Mouse (Mus musculus) midbrain, embryonic 11.5 days (tissue): Measurements from ENCODE around the gene Kmt5a. TPM values are rescaled to one million over a fixed set of nuclear protein-coding genes. Genes with fewer than 3 reads are reported as not detected.
"Not testable (repeated sequence)": the region's sequence is repeated elsewhere in the genome, so short reads cannot be mapped to it uniquely, and the experiment has no call there.

Experiments
- ATAC-seq: fragments of 200-750 bp; cut with Nextera tagmentation; 2 replicates; pipeline ENCODE4 v1.8.0; 2017; ENCODE audit warnings: moderate TSS enrichment, moderate library complexity; ENCODE audit not compliant: low FRiP score
- DNase-seq: peaks from one replicate; pipeline ENCODE4 v3.0.0; 2015; ENCODE audit warnings: low spot score; ENCODE audit errors: missing footprints
- H3K27ac ChIP-seq: fragments of 300-500 bp; sonication (generic); 2 replicates; pipeline ENCODE4 v1.5.1; 2014; ENCODE audit warnings: low read depth, low read length
- H3K27me3 ChIP-seq: fragments of 300-500 bp; sonication (generic); 2 replicates; pipeline ENCODE4 v1.6.1; 2014; ENCODE audit warnings: mild to moderate bottlenecking, low read length, moderate library complexity, mixed read lengths; ENCODE audit not compliant: control insufficient read depth, insufficient read depth
- H3K36me3 ChIP-seq: fragments of 300-500 bp; sonication (generic); 2 replicates; pipeline ENCODE4 v1.6.1; 2014; ENCODE audit warnings: mild to moderate bottlenecking, low read length, moderate library complexity, mixed read lengths; ENCODE audit not compliant: control insufficient read depth, insufficient read depth
- H3K4me1 ChIP-seq: fragments of 300-500 bp; sonication (generic); 2 replicates; pipeline ENCODE4 v1.6.1; 2014; ENCODE audit warnings: low read length; ENCODE audit not compliant: control insufficient read depth, insufficient read depth
- H3K4me2 ChIP-seq: fragments of 300-500 bp; sonication (generic); 2 replicates; pipeline ENCODE4 v1.6.1; 2014; ENCODE audit warnings: mild to moderate bottlenecking, moderate library complexity
- H3K4me3 ChIP-seq: fragments of 300-500 bp; sonication (generic); 2 replicates; pipeline ENCODE4 v1.5.1; 2014; ENCODE audit warnings: low read depth, low read length
- H3K9ac ChIP-seq: fragments of 300-500 bp; sonication (generic); 2 replicates; pipeline ENCODE4 v1.6.1; 2014; ENCODE audit warnings: low read length
- H3K9me3 ChIP-seq: fragments of 300-500 bp; sonication (generic); 2 replicates; pipeline ENCODE4 v1.6.1; 2016; ENCODE audit warnings: low read length; ENCODE audit not compliant: control insufficient read depth
- WGBS: fragments of 180-500 bp; shearing (Covaris S2); extraction: QIAGEN DNeasy Blood & Tissue Kit; methylation state at CpG from one replicate; pipeline ENCODE4 v1.1.7; 2014; 5-methylcytosine and 5-hydroxymethylcytosine counted together
- polyA plus RNA-seq: library from polyadenylated mRNA; unstranded; fragments of >200 nt; fragmentation: Nextera tagmentation; extraction: Ambion mirVana; gene quantifications from 2 replicates; pipeline ENCODE4 v1.2.1, GENCODE M21; 2014

The Kmt5a gene
- polyA plus RNA-seq, 1 experiment from 2014 or later, result 90.0 TPM

- no peaks in the 10 kb centered on the region for H3K27me3 ChIP-seq
- H3K4me3 ChIP-seq, result no peak overlapping the region
- no peak overlapping the region for H3K27ac ChIP-seq
- H3K4me2 ChIP-seq, result no peak overlapping the region
- peaks cover 5% of the 10 kb centered on the region; the same call in 1 of the 2 replicates for H3K4me1 ChIP-seq
- no peak for DNase-seq
- H3K9me3 ChIP-seq, result no peaks in the 10 kb centered on the region
- H3K36me3 ChIP-seq, result peaks cover 49% of the 10 kb centered on the region
- H3K9ac ChIP-seq, result no peak overlapping the region
- 83% methylated on average over 13 of the region's 13 CpGs for WGBS
- no peak for ATAC-seq
Measured at GRCm38 (mm10) chr5:124453339-124454081, 13.8 kb downstream of the Kmt5a start.

GRCm38 (mm10) chr5:124454082-124454419 lies 14.3 kb downstream of the Kmt5a start:
- DNase-seq (no peak), ATAC-seq (no peak)
- H3K27me3 ChIP-seq, result no peaks in the 10 kb centered on the region
- H3K9ac ChIP-seq, result no peak overlapping the region
- H3K27ac ChIP-seq, result no peak overlapping the region
- no peak overlapping the region for H3K4me2 ChIP-seq
- no peak overlapping the region for H3K4me3 ChIP-seq
- peaks cover 46% of the 10 kb centered on the region for H3K36me3 ChIP-seq
- peaks cover 5% of the 10 kb centered on the region; the same call in 1 of the 2 replicates for H3K4me1 ChIP-seq
- no peaks in the 10 kb centered on the region for H3K9me3 ChIP-seq
- WGBS, result 80% methylated on average over 1 of the region's 1 CpGs

GRCm38 (mm10) chr5:124456762-124457161 lies 17.0 kb downstream of the Kmt5a start:
- WGBS, result 90% methylated on average over 6 of the region's 6 CpGs
- Histone ChIP-seq H3K27ac (no peak overlapping the region), H3K9ac (no peak overlapping the region), H3K36me3 (peaks cover 48% of the 10 kb centered on the region), H3K4me1 (no peaks in the 10 kb centered on the region), H3K27me3 (no peaks in the 10 kb centered on the region), H3K9me3 (no peaks in the 10 kb centered on the region), H3K4me3 (no peak overlapping the region), H3K4me2 (no peak overlapping the region)
- ATAC-seq (no peak), DNase-seq (no peak)

- H3K4me3 ChIP-seq, H3K27me3 ChIP-seq, DNase-seq, H3K27ac ChIP-seq, H3K9me3 ChIP-seq, ATAC-seq, H3K4me2 ChIP-seq, H3K4me1 ChIP-seq, H3K9ac ChIP-seq: not testable (repeated sequence)
- peaks cover 41% of the 10 kb centered on the region for H3K36me3 ChIP-seq
- 94% methylated on average over 14 of the region's 14 CpGs for WGBS
Measured at GRCm38 (mm10) chr5:124460922-124461321, 21.2 kb downstream of the Kmt5a start.

- Histone ChIP-seq H3K4me2 (no peak overlapping the region), H3K9ac (no peak overlapping the region), H3K4me1 (no peaks in the 10 kb centered on the region), H3K4me3 (no peak overlapping the region), H3K27me3 (no peaks in the 10 kb centered on the region), H3K27ac (no peak overlapping the region), H3K9me3 (no peaks in the 10 kb centered on the region), H3K36me3 (peaks cover 28% of the 10 kb centered on the region)
- ATAC-seq (no peak), DNase-seq (no peak)
- 92% methylated on average over 8 of the region's 8 CpGs for WGBS
Measured at GRCm38 (mm10) chr5:124462297-124463025, 22.7 kb downstream of the Kmt5a start.

- H3K27ac ChIP-seq, result no peak overlapping the region
- WGBS, result 92% methylated on average over 5 of the region's 5 CpGs
Measured at GRCm38 (mm10) chr5:124463462-124463861, 23.7 kb downstream of the Kmt5a start.

GRCm38 (mm10) chr5:124464905-124465304 lies 25.2 kb downstream of the Kmt5a start:
- H3K27ac ChIP-seq, result no peak overlapping the region
- no peaks in the 10 kb centered on the region for H3K4me1 ChIP-seq
- H3K4me3 ChIP-seq, result no peak overlapping the region
- peaks cover 17% of the 10 kb centered on the region for H3K36me3 ChIP-seq
- H3K9me3 ChIP-seq, result no peaks in the 10 kb centered on the region
- no peak overlapping the region for H3K4me2 ChIP-seq
- H3K27me3 ChIP-seq, result no peaks in the 10 kb centered on the region
- no peak for DNase-seq
- no peak overlapping the region for H3K9ac ChIP-seq
- ATAC-seq, result no peak

More at GRCm38 (mm10) chr5:124463462-124463861, 23.7 kb downstream of the Kmt5a start:
- ATAC-seq, result no peak
- Histone ChIP-seq H3K27me3 (no peaks in the 10 kb centered on the region), H3K4me3 (no peak overlapping the region), H3K4me1 (no peaks in the 10 kb centered on the region), H3K4me2 (no peak overlapping the region), H3K9ac (no peak overlapping the region), H3K9me3 (no peaks in the 10 kb centered on the region), H3K36me3 (peaks cover 23% of the 10 kb centered on the region)
- DNase-seq, result no peak

GRCm38 (mm10) chr5:124467766-124468165 lies 28.0 kb downstream of the Kmt5a start:
- WGBS, result 91% methylated on average over 1 of the region's 1 CpGs

GRCm38 (mm10) chr5:124468365-124468764 lies 28.6 kb downstream of the Kmt5a start:
- H3K4me2 ChIP-seq, result no peak overlapping the region
- H3K27me3 ChIP-seq, result no peaks in the 10 kb centered on the region
- H3K9ac ChIP-seq, result no peak overlapping the region
- H3K9me3 ChIP-seq, result no peaks in the 10 kb centered on the region
- peaks cover 4% of the 10 kb centered on the region; the same call in 1 of the 2 replicates for H3K36me3 ChIP-seq
- 95% methylated on average over 7 of the region's 7 CpGs for WGBS
- H3K4me1 ChIP-seq, result no peaks in the 10 kb centered on the region
- H3K4me3 ChIP-seq, result no peak overlapping the region
- no peak for ATAC-seq
- no peak overlapping the region for H3K27ac ChIP-seq
- DNase-seq, result no peak

More at GRCm38 (mm10) chr5:124467766-124468165, 28.0 kb downstream of the Kmt5a start:
- Histone ChIP-seq H3K4me2 (no peak overlapping the region), H3K36me3 (peaks cover 5% of the 10 kb centered on the region), H3K9ac (no peak overlapping the region), H3K27me3 (no peaks in the 10 kb centered on the region), H3K9me3 (no peaks in the 10 kb centered on the region), H3K4me1 (no peaks in the 10 kb centered on the region), H3K27ac (no peak overlapping the region), H3K4me3 (no peak overlapping the region)
- no peak for DNase-seq
- no peak for ATAC-seq
